Mouse (Mus musculus) MN1 (cell line): Measurements from ENCODE around the gene Cnksr1.

ENCODE experiments used
- DNase-seq: peaks from one replicate; pipeline ENCODE4 v3.0.0-alpha.2; 2016; ENCODE audit warnings: low spot score

Cnksr1 gene

DNA sequence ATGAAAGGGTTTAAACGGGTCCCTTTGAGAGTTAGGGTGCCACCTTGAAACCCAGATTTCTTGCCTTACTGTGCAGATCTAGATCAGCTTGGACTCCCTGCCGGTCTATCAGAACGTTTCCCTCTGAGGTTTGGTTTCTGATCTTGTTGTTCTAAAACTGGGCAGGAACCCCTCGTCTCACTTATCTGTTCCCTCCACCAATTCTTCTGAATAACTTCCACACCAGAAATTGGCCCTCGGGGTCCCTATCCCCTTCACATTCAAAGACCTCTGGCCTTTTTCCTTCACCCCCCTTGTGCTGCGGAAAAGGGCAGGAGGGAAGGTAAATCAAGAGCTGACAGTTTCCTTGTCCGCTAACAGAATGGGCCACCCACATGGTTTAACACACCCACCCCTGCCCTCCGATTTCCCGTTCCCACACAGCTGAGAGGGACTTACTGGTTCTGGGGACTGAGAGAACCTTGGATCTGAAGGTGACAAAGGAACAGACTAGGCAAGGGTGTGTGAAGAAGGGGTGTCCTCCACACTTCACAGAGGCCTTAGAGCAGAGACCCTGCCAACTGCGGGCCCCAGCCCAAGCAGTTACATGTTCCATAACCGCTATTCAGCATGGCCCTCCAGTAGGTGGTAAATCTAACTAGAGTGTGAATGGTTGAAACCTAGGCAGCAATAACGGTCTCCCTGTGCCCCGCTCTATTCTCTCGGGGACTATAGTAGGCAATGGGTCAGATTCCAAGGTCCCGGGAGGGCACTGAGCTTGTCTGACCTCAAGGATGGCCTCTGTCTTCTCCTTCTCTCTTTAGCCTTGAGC, 14.9 kb upstream of the Cnksr1 start:
- DNase-seq: no peak

DNA sequence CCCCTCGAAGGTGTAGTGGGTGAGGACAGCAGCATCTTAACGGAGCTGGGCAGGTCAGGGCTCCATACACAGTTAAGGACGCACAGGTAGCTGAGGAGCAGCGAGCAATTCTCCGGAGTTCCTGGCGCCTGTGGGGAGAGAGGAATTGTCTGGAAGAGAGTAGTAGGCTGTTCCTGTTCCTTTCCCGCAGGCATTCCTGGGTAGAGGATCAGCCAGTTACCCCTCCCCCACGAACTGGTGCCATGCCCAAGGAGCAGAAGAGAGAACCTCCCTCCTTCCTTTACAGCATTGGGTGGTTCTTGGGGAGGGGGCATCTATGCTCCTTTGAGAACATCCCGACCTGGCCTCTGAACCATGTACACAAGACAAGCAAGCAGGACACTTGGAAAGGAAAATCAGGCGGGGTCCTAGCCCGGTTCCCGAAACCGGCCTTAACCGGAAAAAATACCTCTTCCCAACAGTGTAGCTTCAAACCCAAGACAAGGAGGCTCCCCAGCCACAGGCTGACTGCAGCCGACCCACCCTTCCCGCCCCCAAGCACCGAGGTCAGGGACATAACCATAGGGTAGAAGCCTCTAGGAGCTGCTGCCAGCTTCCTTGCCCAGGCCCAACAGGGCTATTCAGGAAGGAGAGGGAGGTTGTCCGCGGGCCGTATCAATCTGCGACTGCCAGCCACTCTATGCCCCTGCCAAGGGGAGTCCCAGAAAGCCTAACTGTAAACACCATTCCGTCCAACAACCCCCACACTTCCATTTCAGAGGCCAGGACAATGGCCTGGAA, 14.1 kb upstream of the Cnksr1 start:
- DNase-seq: no peak

DNA sequence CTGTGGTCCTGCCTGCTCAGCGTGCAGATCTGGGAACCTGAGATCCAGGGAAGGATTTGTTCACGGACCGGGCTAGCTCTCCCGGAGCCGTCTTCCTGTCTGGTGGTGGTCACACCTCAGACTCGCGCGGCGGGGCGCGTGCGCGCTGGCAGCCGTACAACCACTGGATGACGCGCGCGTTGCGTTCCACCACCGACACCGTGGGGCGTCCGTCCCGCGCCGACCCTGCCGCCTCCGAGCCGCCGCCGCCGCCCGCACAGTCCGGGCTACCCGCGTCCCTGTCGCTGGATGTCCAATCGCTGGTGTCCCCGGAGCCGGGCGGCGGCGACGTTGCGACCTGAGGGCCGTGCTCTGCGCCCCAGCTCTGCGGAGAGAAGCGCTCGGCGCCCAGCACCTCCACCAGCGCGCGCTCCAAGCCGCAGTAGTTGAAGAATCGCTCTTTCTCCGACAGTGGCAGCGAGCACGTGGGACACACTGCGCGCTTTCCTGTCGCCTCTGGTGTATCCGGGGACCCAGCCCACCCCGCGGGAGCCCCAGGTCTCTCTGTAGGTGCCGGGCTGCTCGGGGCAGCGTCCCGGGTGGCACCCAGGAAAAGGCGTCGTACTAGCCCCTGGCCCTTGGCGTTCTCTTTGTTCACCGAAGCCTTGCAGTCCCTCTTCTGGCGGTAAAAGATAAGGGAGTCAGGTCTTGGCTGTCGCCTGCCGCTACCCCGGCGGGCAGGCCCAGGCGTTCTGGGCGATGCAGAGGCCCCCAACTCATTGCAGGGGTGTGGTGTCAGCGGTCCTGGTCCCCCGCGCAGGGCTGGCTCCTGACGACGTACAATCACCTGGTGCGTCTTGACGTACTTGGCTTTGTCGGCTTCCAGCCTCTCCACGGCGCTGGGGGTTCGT, 13.3 kb upstream of the Cnksr1 start:
- no peak for DNase-seq

DNA sequence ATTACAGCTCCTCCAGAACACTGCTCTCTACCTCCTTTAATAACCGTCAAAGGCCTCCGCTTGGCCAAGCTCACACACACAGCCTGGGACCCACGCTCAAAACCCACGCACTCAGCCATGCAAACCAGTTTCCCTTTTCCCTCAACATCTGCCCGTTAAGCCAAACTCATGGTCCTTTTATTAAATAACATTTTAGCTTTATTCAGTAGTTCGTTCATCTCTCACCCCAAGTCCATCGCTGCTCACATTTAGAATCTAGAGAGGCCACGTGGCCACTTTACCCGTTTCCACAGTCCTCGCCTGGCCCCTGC, 12.7 kb upstream of the Cnksr1 start:
- DNase-seq: no peak

DNA sequence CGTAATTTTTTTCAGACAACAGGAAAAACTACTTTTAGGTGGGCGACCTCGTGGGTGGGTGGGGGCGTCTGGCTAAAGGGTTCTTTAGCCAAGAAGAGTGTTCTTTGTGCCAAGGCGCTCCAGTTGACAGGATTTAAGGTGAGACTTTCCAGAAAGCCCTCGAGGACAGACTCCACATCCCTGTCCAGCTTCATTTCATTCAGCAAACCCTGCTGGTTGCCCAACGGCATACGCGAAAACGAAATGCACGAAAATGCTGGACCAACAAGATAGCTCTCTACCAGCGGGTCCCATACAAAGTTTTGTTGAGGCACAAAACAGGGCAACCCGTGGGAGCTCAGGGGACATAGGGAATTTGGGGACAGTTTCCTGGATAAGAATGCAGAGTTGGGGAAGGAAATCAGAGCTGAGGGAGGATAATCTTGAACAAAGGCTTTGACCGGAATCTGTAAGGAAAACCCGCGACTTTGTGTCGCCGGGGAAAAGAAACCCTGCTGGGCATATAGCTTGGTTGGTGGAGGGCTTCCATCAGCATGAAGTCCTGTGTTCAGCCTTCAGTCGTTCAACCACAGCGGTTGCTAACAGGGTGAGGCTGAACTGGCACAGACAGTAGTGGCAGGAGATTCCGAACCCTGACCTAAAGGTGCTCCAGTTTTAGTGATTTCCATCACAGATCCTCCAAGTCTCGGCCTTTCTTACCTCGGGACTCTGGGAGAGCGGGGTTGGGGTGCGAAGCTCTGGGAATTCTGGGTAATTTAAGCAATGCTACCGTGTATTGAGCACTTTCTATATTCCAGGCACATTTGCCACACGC, 12.1 kb upstream of the Cnksr1 start:
- DNase-seq: no peak

DNA sequence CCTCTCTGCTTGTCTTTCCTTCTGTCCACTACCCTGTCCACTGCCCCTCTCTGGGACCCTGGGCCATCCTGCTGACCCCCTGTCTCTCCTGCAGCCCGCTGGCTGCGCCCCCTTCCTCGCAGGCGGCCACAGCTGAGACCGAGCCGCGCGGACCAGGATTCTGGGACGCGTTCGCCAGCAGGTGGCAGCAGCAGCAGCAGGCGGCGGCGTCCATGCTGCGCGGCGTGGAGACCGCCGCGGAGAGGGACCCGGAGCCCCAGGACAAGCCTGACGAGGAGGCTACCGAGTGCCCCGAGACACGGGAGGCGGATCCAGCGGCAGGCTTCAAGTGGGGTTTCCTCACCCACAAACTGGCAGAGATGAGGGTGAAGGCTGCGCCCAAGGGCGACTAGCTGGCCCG, 11.5 kb upstream of the Cnksr1 start:
- peak; percentile 63 for DNase-seq

DNA sequence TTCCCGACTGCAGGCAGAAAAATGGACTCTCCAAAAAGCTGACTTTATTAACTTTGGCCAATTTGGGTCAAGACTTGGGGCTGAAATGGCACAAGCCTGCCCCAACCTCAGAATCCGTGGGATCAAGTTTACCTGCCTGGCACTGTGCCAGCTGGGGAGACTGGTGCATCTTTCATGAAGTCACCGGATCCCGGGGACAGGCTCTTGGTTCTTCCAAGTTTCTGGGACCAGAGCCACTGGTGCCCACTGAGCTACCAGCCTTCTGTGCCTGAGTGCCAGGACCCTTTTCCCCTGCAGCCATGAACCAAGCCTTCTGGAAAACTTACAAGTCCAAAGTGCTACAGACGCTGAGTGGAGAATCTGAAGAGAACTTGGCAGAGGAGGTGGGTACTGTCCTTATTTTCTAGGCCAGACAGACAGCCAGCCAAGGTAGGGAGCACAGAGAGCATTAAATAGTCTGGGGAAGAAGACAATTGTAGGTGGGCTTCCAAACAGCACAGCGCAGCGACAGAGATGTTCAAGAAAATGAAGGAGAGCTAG, 8.6 kb upstream of the Cnksr1 start, which contains the start of gene Gm30191:
Gm30191 (plus strand) TSS at position 217 of the 540 bp plus-strand sequence.
- no peak for DNase-seq

DNA sequence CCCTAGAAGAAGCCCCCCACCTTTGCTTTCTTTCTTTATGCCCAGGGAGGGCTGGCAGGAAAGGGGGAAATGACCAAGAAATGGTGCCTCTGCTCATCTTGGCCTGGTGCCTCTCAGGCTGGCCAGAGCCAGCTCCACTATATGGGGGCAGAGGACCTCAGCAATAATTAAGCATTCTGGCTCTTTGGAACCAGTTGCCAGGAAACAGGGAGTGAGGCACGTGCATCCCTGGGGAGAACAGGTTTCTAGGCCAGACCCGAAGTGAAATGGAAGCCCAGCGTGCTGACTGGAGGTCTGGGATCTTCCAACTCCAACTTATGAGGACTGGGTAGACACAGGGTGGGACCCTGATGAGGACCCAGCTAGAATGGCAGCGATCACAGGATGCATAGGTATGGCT, 8.1 kb upstream of the Cnksr1 start:
- DNase-seq: peak; percentile 75

DNA sequence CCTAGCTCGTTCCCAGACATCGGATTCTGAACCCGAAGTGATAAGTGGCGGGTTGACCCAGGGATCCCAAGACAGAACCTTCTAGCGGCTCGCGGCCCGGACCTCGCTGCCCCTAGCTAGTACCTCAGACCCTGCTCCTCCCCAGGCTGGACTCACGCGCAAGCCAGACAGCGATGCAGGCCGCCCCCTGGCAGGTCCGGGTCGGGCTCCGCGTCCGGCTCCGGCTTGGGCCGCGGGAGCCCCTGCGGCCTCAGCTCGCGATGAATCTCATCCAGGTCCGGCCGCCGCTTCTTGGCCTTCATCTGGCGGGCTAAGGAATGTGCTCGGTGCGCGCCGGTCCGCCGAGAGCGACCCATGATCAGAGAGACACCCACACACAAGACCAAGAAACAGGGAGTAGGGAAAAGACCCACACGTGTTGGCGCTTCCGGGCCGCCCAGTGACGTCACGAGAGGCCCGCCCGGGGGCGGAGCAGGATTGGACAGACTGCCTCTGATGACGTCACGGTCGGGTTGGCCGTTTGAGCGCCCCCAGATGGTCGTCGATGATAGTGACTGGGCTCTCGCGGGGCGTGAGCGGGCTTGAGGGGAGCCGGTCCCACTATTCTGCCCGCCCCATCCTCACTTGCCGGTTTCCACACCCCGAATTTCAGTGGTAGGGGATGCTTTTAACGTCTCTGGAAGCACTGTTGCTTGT, 7.1 kb upstream of the Cnksr1 start, which contains the start of gene Zfp593:
Zfp593 (minus strand) TSS at position 445 of the 696 bp plus-strand sequence.
- peak; percentile 97 for DNase-seq

DNA sequence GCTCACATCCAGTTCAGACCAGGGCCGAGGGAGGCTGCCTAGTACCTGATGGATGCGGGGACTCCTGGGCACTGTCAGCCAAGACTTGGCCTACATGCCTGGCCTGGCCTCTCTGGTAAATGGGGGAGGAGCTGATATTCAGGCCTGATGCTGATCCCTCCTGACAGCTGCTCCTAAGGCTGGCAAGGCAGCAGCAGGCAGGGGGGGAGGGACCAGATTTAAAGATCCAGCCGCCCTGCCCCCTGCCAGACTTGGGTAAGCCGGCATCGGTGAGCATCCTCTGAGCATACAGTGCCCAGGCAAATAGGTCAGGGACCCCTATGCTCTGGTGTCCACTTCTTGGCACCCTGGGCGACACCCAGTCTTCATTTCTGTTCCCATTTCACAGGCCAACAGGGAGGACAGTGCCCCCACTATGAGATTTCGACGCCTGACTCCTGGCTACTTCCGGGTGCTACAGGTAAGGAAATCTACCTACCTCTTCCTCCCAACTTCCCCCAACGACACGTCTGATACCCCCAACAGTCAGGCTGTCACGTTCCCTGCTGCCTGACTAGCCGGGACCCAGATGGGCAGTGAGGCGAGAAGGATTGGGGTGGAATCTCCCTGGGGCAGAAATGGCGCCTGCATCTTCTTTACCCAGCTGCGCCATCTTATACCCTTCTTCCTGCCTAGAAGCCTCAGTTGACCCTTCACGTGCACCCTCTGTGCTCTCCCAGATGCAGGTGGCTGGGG, 5.5 kb upstream of the Cnksr1 start, which contains the start of gene E130218I03Rik:
E130218I03Rik (plus strand) TSS at position 147 of the 735 bp plus-strand sequence.
- DNase-seq: peak; percentile 83

DNA sequence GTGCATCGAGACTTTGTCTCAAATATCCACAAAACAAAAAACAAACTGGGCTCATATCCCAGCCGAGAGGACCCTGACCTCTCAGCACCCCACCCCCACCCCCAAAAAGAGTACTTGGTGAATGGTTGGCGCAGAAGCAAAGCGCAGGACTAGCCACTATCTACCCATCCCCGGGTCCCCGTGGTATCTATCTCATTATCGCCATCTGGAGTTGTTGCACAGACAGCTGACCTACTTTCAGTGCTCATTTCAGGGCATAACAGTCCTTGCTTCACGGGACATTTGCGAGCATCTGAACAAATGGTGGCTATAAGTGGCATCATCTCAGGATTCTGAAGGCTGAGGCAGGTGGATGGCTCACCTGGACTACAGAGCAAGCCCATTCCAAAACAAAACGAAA, 487 bp upstream of the Cnksr1 start:
- peak; percentile 35 for DNase-seq

DNA sequence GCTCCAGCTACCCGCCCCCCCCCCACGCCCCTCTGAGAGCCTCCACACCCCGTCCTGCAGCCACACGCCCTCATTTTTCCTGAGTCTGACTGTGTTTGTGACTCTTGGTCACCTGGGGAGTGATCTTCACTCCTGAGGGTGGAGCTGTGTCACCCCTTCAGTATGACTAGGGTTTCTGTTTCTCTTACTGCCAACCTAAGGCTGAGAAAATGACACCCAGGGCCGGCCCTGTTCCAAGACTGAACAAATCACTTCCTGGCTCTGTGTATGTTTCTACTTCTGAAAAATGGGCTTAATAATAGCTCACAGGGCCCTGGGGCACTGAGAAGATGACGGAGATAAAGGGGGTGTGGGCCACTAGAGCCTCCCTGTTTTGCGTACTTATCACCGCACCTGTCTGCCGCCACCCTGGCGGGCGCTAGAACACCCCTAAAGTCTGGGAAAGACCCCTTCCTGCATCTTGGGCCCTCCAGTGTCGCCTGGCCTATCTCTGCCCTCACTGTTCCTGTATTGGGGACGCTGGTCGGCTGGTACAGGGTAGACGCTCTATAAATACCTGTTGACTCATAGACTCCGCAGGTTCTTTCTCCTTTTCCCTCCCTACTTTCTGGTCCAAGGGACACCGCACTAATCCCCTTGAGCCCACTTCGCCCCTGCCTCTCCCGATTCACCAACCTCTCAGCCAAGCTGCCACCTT, 469 bp downstream of the Cnksr1 start:
- DNase-seq: no peak

DNA sequence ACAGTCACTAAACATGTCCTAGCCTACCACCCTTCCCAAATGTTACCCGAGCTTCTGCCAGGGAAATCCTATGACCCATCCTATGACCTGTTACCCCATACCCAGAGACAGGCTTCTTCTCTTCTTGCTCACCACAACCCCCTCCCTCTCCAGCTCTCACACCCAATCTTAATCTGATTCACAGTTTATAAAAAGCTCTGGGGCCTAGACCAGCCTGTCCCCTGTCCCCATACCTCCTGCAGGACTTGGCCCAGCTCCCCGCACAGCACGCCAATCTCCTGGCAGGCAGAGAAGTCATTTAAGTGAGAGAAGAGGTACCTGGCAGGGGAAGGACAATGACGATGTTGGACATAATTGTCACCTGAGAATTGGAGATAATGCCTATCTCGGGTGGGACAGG, 3.3 kb downstream of the Cnksr1 start:
- no peak for DNase-seq

DNA sequence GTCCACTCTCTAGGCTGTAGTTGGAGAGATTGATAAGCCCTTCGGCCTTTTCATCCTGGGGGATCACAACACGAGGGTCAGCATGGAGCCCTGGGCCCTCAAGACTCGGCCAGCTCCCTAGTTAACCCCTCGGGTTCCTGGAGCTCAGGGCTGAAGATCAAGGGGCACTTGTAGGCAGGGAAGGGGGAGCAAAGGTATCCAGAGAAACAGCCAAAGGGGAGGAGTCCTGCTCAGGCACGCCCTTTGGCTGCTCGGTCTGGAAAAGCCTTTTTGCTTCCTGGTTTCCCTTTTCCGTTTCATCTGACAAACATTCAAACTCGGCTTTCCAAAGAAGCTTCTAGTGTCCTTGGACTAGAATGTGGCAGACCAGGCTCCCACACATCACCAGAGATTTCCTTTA, 7.8 kb downstream of the Cnksr1 start:
- DNase-seq: no peak

DNA sequence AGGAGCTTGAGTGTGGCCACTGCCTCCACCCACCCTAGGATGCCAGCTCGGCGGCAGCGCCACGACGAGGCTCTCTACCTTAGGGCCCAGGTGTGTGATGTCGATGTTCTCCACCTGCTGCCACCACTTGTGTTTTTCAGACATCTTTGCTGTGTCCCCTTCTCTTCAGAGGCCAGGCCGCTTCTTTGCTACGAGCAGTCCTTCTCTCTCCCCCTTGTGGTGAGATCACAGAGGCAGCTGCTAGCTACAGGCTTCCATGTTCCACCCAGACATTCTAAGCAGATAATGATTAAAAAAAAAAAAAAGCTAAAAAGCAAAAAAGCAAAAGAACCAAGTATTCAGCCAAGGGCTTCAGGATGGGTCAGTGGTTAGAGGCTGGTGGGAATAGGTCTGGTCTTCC, 11.0 kb downstream of the Cnksr1 start, which contains the start of gene Catsper4:
Catsper4 (minus strand) TSS at position 190 of the 400 bp plus-strand sequence.
- DNase-seq: no peak

DNA sequence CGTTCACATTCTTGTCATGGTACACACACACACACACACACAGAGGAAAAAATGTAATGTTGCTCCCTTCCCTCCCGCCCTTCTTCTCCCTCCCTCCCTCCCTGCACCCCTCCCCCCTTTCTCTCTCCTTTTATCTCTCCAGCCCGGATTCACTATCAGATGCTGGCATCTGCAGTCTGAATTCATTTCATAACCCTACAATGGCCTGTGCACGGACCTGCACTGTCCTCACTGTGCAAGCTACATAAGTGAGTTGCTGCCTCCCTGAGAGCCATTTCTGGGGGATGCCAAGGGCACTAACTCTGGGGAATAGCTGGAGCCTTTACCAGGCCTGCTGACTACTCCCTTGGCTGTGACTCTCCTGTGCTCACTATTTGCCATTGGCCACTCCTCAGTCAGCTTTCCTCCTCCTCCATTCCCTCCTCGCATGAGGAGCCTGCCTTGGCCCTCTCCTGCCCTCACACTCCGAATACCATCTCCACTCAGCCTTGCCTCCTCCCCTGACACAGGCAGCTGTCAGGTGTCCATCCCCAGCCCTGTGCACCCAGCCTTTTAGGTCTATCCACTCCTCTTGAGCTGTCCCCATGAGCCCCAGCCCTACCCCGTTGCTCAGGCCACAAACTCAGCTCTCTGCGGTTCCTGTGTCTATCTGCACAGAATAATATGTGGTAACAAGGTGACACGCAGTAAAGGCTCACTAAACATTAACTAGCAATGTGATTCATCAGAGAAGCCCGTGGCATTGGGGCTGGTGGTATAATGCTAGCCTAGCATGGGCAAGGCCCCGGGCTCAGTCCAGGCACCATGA, 15.2 kb downstream of the Cnksr1 start:
- DNase-seq: no peak

DNA sequence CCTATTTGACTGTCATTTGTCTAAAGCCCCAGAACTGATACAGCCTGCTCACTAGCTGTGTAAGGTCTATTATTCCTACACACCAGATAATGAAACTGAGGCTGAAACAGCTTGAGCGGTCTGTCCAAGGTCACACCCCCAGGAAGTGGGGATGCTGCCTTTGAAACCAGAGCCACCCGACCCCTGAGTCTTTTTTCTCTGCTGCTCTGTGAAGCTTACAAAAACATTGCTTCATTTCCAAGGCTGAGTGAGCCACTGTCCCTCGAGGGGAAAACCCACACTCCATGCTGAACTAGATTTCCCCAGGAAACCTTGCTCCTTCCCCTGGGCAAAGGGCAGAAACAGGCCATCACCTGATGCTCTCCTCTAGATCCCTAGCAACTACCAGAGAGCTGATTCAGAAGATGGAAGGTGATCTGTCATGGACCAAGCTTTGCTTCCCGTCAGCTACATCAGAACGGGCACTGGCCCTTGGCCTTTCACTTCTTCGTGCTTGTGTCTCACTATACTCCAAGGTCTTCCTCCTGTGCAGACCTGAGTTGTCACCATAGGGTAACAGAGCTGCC, 31.6 kb downstream of the Cnksr1 start:
- no peak for DNase-seq
